Mouse (Mus musculus): ENCODE measurements around the gene I830077J02Rik. TPM values are rescaled to one million over a fixed set of nuclear protein-coding genes. Genes with fewer than 3 reads are reported as not detected.
A peak's percentile ranks its signal among the peaks of the same experiment; 100 is the strongest.

Gene I830077J02Rik
- polyA plus RNA-seq, 1 experiment from 2014 or later = 1.5 TPM

DNA sequence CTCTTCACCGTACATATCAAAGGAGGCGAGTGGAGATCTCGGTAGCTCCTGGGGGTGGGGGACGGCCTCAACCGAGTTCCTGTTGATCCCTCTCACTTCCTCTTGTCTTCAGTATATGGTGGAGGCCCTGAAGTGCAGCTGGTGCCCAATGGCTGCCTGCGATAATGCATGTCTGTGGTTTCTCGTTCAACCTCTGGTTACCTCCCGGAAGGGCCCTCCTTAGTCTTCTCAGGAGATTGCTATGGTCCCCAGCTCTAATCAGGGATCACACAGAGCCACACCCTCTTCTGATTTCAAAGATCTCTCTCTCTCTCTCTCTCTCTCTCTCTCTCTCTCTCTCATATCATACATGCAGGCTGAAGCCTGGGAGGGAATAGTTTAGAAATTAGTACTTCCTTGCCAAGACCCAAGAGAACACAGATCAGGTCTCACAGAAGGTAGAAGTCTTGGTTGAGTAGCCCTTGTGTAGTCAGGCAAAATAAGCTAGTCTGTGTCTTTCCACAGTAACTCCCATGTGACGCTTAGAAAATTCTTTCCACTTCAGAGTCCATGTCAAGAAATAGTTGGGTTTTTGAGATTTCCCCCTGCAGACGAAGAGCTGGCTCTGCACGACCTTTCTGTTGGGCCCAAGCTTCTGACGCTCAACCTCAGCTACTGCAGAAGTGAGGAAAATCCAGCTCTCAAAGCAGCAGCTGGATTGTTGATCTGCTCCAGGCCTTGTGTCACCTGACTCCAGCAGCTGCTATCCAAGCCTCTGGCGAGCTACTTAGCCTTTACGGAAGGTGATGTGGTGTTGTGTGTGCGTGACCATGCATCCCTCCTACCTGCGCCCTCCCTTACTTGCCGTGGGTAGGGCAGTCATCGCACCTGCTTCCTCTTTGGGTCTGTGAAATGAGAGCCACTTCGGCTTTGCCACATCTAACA lies 39.6 kb downstream of the I830077J02Rik start:
- Histone ChIP-seq H3K4me1 (ENCODE audit: control insufficient read depth in 2 of 2, insufficient read depth in 2 of 2, low read length in 2 of 2) (peaks cover 31 to 46% of the 10 kb centered on the region in 2 experiments), H3K4me2 (ENCODE audit: low read length) (no peak overlapping the region), H3K36me3 (ENCODE audit: control insufficient read depth, insufficient read depth, low read length) (no peaks in the 10 kb centered on the region), H3K4me3 (ENCODE audit: control insufficient read depth in 1 of 2, insufficient read depth in 1 of 2, low read depth in 1 of 2, low read length in 2 of 2) (no peak overlapping the region), H3K9me3 (ENCODE audit: control insufficient read depth, low read length) (no peaks in the 10 kb centered on the region), H3K27ac (replicated peaks in 1 of 2; ENCODE audit: control insufficient read depth in 1 of 2, insufficient read depth in 1 of 2, low read depth in 2 of 2, low read length in 2 of 2) (peak overlapping the region; percentile 0 to 44; a peak in 3 of 4 replicates), H3K9ac (ENCODE audit: low read length) (no peak overlapping the region), H3K27me3 (ENCODE audit: control insufficient read depth, insufficient read depth, low read length) (peaks cover 3% of the 10 kb centered on the region; the same call in 1 of the 2 replicates)
- 72% methylated on average over 19 of the region's 19 CpGs for WGBS
- ATAC-seq (ENCODE audit: insufficient number of reproducible peaks, insufficient read depth, low FRiP score, low read depth) = no peak; the same call in 1 of the 2 replicates

DNA sequence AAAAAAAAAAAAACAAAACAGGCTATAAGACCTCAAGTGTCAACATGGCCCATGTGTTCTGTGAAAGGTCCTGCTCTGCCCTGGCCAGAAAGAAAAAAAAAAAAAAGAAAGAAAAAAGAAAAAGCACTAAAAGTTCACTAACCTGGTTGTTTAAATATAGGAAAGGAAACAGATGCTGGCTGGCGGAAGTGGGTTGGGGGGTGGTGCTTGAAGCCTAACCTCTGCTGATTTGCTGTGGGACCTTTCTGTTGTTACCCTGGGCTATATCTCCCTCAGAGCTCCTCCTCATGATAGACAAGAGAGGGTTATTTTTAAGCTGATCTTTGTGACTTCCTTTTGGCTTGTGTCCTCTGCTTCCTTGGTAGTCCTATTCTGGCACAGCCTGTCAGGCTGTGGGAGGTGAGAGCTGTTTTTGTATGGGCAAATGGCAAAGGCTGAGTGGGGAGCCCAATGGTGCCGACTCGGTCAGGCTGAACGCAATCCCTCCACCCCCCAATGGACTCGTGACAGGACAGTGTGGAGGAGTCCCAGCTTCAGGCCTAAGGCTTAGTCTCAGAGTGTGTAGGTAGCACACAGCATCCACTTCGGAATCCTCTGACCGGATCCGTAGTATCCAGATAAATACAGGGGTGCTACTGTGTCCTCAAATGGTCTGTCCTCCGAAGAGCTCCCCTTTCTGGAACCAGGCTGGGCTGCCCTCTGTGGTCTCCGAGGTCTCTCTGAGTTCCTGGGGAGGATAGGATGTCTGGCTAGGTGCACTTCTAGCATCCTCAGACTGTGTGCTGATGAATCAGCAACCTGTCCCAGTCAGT lies 40.5 kb downstream of the I830077J02Rik start:
- 70% methylated on average over 10 of the region's 10 CpGs for WGBS
- peak overlapping the region; percentile 0 to 44; a peak in 3 of 4 replicates for H3K27ac ChIP-seq (replicated peaks in 1 of 2; ENCODE audit: control insufficient read depth in 1 of 2, insufficient read depth in 1 of 2, low read depth in 2 of 2, low read length in 2 of 2)
- H3K4me3 ChIP-seq (ENCODE audit: control insufficient read depth in 1 of 2, insufficient read depth in 1 of 2, low read depth in 1 of 2, low read length in 2 of 2) = no peak overlapping the region
- H3K27me3 ChIP-seq (ENCODE audit: control insufficient read depth, insufficient read depth, low read length) = peaks cover 3% of the 10 kb centered on the region; the same call in 1 of the 2 replicates
- peak; percentile 3; the same call in 1 of the 2 replicates for ATAC-seq (ENCODE audit: insufficient number of reproducible peaks, insufficient read depth, low FRiP score, low read depth)
- H3K36me3 ChIP-seq (ENCODE audit: control insufficient read depth, insufficient read depth, low read length) = no peaks in the 10 kb centered on the region
- no peak overlapping the region for H3K9ac ChIP-seq (ENCODE audit: low read length)
- H3K9me3 ChIP-seq (ENCODE audit: control insufficient read depth, low read length) = no peaks in the 10 kb centered on the region
- peaks cover 31 to 46% of the 10 kb centered on the region in 2 experiments for H3K4me1 ChIP-seq (ENCODE audit: control insufficient read depth in 2 of 2, insufficient read depth in 2 of 2, low read length in 2 of 2)
- H3K4me2 ChIP-seq (ENCODE audit: low read length) = 0 out of 2 replicates have a peak overlapping the region, but pooled peaks have one; percentile 5

DNA sequence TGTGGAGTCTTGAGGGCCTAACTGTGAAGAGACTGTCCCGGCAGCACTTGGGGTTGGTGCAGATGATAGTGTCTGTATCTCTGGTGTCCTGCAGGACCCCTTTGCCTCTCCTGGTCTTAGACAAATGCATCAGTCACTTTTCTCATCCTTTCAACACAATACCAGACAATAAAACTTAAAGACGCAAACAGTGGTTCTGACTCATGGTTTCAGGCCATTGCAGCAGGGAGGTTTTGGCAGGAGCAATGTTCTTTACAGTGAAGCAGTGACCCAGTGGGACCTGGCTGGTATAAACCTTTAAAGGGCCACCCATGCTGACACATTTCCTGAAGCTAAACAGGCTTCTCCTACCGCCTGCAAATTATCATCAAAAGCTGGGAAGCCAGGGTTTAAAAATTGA lies 41.3 kb downstream of the I830077J02Rik start:
- no peak overlapping the region for H3K27ac ChIP-seq (replicated peaks in 1 of 2; ENCODE audit: control insufficient read depth in 1 of 2, insufficient read depth in 1 of 2, low read depth in 2 of 2, low read length in 2 of 2)
- WGBS = 48% methylated on average over 3 of the region's 3 CpGs
- ATAC-seq (ENCODE audit: insufficient number of reproducible peaks, insufficient read depth, low FRiP score, low read depth) = no peak

DNA sequence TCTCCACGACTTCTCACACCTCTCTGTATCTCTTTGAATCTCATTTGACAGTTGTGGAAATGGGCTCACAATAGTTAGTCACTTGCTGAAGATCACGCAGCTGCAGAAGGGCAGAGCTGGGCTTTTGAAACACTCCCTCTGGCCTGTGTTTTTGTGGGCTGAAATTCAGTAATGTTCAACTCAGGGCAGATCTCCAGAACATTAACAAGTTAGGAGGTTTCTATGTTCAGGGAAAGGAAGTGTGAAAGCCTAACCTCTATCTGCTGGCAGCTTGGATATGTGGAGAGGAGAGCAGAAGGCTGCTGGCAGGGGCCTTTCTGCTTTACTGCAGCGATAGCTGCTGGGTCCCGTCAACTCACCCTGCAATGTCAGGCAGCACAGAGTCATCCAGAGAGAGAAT lies 42.2 kb downstream of the I830077J02Rik start:
- Histone ChIP-seq H3K9ac (ENCODE audit: low read length) (no peak overlapping the region), H3K4me2 (ENCODE audit: low read length) (no peak overlapping the region), H3K4me1 (ENCODE audit: control insufficient read depth in 2 of 2, insufficient read depth in 2 of 2, low read length in 2 of 2) (peaks cover 29 to 43% of the 10 kb centered on the region in 2 experiments), H3K36me3 (ENCODE audit: control insufficient read depth, insufficient read depth, low read length) (no peaks in the 10 kb centered on the region), H3K27me3 (ENCODE audit: control insufficient read depth, insufficient read depth, low read length) (no peaks in the 10 kb centered on the region), H3K9me3 (ENCODE audit: control insufficient read depth, low read length) (0 out of 2 replicates have a peak, but pooled peaks cover 2% of the 10 kb centered on the region), H3K4me3 (ENCODE audit: control insufficient read depth in 1 of 2, insufficient read depth in 1 of 2, low read depth in 1 of 2, low read length in 2 of 2) (no peak overlapping the region), H3K27ac (replicated peaks in 1 of 2; ENCODE audit: control insufficient read depth in 1 of 2, insufficient read depth in 1 of 2, low read depth in 2 of 2, low read length in 2 of 2) (0 out of 4 replicates have a peak overlapping the region, but pooled peaks of 1 of the 2 experiments have one; percentile 14)
- ATAC-seq (ENCODE audit: insufficient number of reproducible peaks, insufficient read depth, low FRiP score, low read depth) = no peak
- WGBS = 49% methylated on average over 4 of the region's 4 CpGs

More for the DNA sequence above, 41.3 kb downstream of the I830077J02Rik start:
- Histone ChIP-seq H3K36me3 (ENCODE audit: control insufficient read depth, insufficient read depth, low read length) (no peaks in the 10 kb centered on the region), H3K4me3 (ENCODE audit: control insufficient read depth in 1 of 2, insufficient read depth in 1 of 2, low read depth in 1 of 2, low read length in 2 of 2) (no peak overlapping the region), H3K27me3 (ENCODE audit: control insufficient read depth, insufficient read depth, low read length) (no peaks in the 10 kb centered on the region; the same call in 1 of the 2 replicates), H3K9me3 (ENCODE audit: control insufficient read depth, low read length) (0 out of 2 replicates have a peak, but pooled peaks cover 2% of the 10 kb centered on the region), H3K4me1 (ENCODE audit: control insufficient read depth in 2 of 2, insufficient read depth in 2 of 2, low read length in 2 of 2) (peaks cover 31 to 46% of the 10 kb centered on the region in 2 experiments), H3K4me2 (ENCODE audit: low read length) (no peak overlapping the region), H3K9ac (ENCODE audit: low read length) (no peak overlapping the region)

DNA sequence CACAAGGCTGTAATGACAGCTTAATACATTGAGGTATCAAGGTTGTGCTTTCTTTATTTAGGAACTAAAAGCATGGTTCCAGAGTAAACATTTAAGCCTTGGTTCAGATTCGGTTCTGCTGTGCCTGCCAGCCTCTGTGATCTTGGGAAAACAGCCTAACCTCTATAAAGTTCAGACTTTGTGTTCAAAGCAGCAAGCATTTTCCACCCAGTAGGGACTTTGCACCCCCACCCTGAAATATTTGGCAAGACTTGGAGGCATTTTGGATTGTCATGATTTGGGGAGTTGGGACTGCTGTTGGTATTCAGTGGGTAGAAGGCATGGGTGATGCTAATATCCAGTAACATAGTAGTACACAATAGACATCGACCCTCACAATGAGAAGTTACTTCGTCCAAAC lies 43.5 kb downstream of the I830077J02Rik start:
- no peaks in the 10 kb centered on the region for H3K36me3 ChIP-seq (ENCODE audit: control insufficient read depth, insufficient read depth, low read length)
- ATAC-seq (ENCODE audit: insufficient number of reproducible peaks, insufficient read depth, low FRiP score, low read depth) = no peak
- no peak overlapping the region for H3K4me2 ChIP-seq (ENCODE audit: low read length)
- no peak overlapping the region for H3K4me3 ChIP-seq (ENCODE audit: control insufficient read depth in 1 of 2, insufficient read depth in 1 of 2, low read depth in 1 of 2, low read length in 2 of 2)
- 81% methylated on average over 3 of the region's 3 CpGs for WGBS
- no peak overlapping the region for H3K9ac ChIP-seq (ENCODE audit: low read length)
- H3K27me3 ChIP-seq (ENCODE audit: control insufficient read depth, insufficient read depth, low read length) = no peaks in the 10 kb centered on the region
- H3K9me3 ChIP-seq (ENCODE audit: control insufficient read depth, low read length) = 0 out of 2 replicates have a peak, but pooled peaks cover 2% of the 10 kb centered on the region
- no peak overlapping the region for H3K27ac ChIP-seq (replicated peaks in 1 of 2; ENCODE audit: control insufficient read depth in 1 of 2, insufficient read depth in 1 of 2, low read depth in 2 of 2, low read length in 2 of 2)
- peaks cover 17 to 30% of the 10 kb centered on the region in 2 experiments for H3K4me1 ChIP-seq (ENCODE audit: control insufficient read depth in 2 of 2, insufficient read depth in 2 of 2, low read length in 2 of 2)

DNA sequence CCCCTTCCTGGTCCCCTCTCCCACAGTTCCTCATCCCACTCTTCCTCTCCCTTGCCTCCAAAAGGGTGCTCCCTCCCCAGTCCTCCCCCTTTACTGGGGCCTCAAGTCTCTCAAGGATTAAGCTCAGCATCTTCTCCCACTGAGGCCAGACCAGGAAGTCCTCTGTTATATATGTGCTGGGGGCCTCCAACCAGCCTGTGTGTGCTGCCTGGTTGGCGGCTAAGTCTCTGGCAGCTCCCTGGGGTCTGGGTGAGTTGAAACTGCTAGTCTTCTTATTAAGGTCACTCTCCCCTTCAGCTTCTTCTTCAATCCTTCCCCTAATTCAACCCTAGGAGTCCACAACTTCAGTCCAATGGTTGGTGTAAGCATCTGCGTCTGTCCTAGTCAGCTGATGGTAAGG lies 49.4 kb downstream of the I830077J02Rik start:
- Histone ChIP-seq H3K9me3 (ENCODE audit: control insufficient read depth, low read length) (0 out of 2 replicates have a peak, but pooled peaks cover 2% of the 10 kb centered on the region), H3K27ac (replicated peaks in 1 of 2; ENCODE audit: control insufficient read depth in 1 of 2, insufficient read depth in 1 of 2, low read depth in 2 of 2, low read length in 2 of 2) (no peak overlapping the region), H3K4me3 (ENCODE audit: control insufficient read depth in 1 of 2, insufficient read depth in 1 of 2, low read depth in 1 of 2, low read length in 2 of 2) (no peak overlapping the region), H3K36me3 (ENCODE audit: control insufficient read depth, insufficient read depth, low read length) (no peaks in the 10 kb centered on the region), H3K9ac (ENCODE audit: low read length) (no peak overlapping the region), H3K27me3 (ENCODE audit: control insufficient read depth, insufficient read depth, low read length) (0 out of 2 replicates have a peak, but pooled peaks cover 5% of the 10 kb centered on the region), H3K4me1 (ENCODE audit: control insufficient read depth in 2 of 2, insufficient read depth in 2 of 2, low read length in 2 of 2) (no peaks in the 10 kb centered on the region), H3K4me2 (ENCODE audit: low read length) (no peak overlapping the region)
- ATAC-seq (ENCODE audit: insufficient number of reproducible peaks, insufficient read depth, low FRiP score, low read depth) = no peak
- WGBS = 88% methylated on average over 2 of the region's 2 CpGs

DNA sequence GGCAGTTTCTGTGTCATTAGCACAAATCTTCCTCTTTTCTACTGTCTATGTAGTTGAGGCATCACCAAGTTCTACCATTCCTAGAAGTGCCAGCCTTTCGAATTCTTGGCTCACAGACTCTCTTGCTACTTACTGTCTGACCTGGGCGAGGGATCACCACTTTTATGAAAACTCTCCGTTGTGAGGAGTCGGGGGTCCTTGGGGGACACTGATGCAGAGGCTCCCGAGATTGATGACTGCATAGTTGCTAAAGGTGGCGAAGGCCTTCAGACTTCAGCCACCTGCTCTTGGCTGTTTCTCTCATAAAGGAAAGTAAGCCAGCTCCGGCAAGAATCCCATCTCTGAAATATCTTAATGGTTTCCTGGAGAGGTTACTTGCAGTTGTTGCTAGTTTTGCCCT lies 50.4 kb downstream of the I830077J02Rik start:
- no peak overlapping the region for H3K9ac ChIP-seq (ENCODE audit: low read length)
- ATAC-seq (ENCODE audit: insufficient number of reproducible peaks, insufficient read depth, low FRiP score, low read depth) = no peak
- 84% methylated on average over 7 of the region's 7 CpGs for WGBS
- H3K27me3 ChIP-seq (ENCODE audit: control insufficient read depth, insufficient read depth, low read length) = 0 out of 2 replicates have a peak, but pooled peaks cover 5% of the 10 kb centered on the region
- H3K4me1 ChIP-seq (ENCODE audit: control insufficient read depth in 2 of 2, insufficient read depth in 2 of 2, low read length in 2 of 2) = no peaks in the 10 kb centered on the region
- H3K27ac ChIP-seq (replicated peaks in 1 of 2; ENCODE audit: control insufficient read depth in 1 of 2, insufficient read depth in 1 of 2, low read depth in 2 of 2, low read length in 2 of 2) = no peak overlapping the region
- no peak overlapping the region for H3K4me3 ChIP-seq (ENCODE audit: control insufficient read depth in 1 of 2, insufficient read depth in 1 of 2, low read depth in 1 of 2, low read length in 2 of 2)
- 0 out of 2 replicates have a peak, but pooled peaks cover 2% of the 10 kb centered on the region for H3K9me3 ChIP-seq (ENCODE audit: control insufficient read depth, low read length)
- no peaks in the 10 kb centered on the region for H3K36me3 ChIP-seq (ENCODE audit: control insufficient read depth, insufficient read depth, low read length)
- H3K4me2 ChIP-seq (ENCODE audit: low read length) = no peak overlapping the region
